Mouse (Mus musculus) layer of hippocampus, adult 8-10 months (tissue): ENCODE data around the gene Hivep3. TPM values are rescaled to one million over a fixed set of nuclear protein-coding genes. Genes with fewer than 3 reads are reported as not detected.

Experiments used
- DNase-seq, 2 experiments: peaks; one replicate each; pipeline ENCODE4 v3.0.0; 2022; ENCODE audit warnings: low spot score in 2 of 2
- total RNA-seq, 4 experiments: library from RNA; stranded (reverse); gene quantifications; 2 replicates each; pipeline ENCODE4 v1.2.4; 2022

The Hivep3 gene
- total RNA-seq, 4 experiments from 2014 or later, result 47.7 to 56.0 (median 51.0) TPM

GRCm38 (mm10) chr4:119947232-119948162 is 213.9 kb downstream of the Hivep3 start:
- no peak for DNase-seq

GRCm38 (mm10) chr4:119948406-119948805 is 214.8 kb downstream of the Hivep3 start:
- DNase-seq, result no peak

DNA sequence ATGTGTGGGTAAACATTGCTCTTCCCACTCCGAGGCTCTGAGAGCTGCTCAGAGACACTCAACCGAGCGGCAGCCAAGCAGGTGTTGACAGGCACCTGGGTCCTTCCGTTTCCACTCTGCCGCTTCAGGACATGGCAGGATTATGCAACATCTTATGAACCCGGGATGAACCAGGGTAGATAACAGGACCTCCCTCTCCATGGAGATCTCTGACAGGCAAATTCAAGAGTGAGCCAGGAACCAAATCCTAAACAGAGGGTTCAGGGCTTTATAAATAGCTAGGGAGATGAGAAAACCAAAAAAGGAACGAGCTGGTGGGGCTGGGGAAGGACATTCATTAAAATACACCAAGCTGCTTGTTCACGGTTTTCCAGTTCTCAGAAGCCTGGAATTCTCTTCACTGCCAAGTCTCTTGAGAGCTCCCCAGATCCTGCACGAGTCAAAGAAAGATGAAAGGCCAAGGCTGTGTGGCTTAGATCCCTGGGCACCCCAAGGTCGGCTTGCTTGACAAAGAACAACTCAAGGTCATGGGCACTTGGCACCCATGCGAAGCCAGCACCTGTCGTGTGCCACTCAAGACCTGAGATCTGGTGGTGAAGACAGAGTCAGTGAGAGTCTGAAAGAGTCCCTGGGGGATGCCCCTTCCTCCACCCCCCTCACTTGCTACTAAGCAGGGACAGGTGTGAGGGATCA is 215.5 kb downstream of the Hivep3 start:
- DNase-seq, result no peak

GRCm38 (mm10) chr4:119950181-119950580 is 216.6 kb downstream of the Hivep3 start:
- no peak for DNase-seq

GRCm38 (mm10) chr4:119951081-119951480 is 217.5 kb downstream of the Hivep3 start:
- DNase-seq, result no peak

- no peak for DNase-seq
Measured at GRCm38 (mm10) chr4:119955008-119955407, 221.4 kb downstream of the Hivep3 start.

DNA sequence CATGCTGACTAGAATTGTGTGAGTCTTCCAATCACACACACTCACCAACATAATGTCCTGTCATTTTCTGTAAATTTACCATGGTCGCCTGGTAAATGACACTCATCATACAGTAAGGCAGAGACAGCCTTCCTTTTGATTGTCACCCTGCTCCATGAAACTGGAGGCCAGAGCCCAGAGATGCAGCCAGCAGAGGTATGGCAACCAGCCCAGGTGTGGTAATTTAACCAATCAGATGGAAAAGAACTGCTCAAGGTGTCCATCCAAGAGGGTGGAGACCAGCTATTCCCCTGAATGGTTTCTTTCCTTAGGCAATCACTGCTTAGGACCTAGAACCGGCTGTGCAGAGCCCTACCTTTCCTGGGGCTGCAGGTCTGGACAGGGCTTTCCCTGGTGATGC is 224.4 kb downstream of the Hivep3 start:
- no peak for DNase-seq

DNA sequence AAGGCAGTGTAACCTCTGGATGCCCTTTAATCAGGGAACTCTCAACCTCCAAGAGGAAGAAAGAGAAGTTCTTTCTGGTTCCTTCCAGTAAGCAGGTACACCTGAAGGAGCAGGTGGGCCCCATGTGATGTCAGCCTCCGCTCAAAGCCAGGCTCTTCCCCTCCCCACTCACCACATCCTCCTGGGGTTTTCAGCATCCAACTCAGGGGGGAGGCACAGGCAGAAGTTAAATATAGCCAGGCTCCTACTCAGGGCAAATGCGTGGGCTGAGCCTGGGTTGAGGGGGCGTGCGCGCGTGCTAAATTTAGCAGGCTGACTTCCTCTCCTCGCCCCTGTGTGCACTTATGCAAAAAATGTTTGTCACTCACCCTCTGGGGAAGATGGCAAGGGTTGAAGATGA is 225.7 kb downstream of the Hivep3 start:
- no peak for DNase-seq

- no peak for DNase-seq
Measured at GRCm38 (mm10) chr4:119959873-119960272, 226.3 kb downstream of the Hivep3 start.

DNA sequence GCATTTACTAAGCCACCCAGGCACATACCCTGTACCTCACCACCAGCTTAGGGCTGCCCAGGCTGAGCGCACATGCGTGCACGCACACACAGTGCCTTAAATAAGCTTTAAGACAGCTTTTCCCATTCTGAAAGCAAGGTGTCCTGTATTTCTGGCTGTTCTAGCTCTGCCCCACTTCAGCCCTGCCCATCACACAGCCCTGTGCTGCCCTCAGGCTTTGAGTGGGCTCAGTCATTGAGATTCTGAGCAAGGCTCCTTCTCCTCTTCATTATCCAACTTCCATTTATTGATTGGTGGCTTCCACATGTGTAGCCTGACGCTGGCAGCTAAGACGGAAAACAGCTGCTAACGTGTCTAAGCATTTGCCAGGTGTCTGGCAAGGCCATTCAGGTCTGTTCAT is 226.9 kb downstream of the Hivep3 start:
- no peak for DNase-seq

- no peak for DNase-seq
Measured at GRCm38 (mm10) chr4:119961164-119961563, 227.6 kb downstream of the Hivep3 start.

DNA sequence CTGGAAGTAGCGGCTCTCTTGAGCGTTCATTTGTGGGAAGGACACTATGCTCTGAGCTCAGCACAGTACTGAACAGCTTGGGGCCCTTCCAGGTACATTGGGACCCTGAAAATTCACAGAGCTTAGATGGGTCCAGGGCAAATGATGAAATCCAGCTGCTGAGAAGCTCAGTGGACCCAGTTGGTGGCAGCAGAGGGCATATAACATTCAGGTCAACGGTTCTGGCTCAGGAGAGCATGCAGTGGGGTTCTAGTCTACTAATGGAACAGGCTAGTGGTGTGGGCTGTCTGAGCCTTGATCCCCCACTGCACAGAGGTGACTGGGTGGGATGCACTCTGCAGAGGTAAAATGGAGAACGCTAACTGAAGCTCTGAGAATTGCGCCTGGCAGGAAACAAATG is 228.5 kb downstream of the Hivep3 start:
- no peak for DNase-seq

DNA sequence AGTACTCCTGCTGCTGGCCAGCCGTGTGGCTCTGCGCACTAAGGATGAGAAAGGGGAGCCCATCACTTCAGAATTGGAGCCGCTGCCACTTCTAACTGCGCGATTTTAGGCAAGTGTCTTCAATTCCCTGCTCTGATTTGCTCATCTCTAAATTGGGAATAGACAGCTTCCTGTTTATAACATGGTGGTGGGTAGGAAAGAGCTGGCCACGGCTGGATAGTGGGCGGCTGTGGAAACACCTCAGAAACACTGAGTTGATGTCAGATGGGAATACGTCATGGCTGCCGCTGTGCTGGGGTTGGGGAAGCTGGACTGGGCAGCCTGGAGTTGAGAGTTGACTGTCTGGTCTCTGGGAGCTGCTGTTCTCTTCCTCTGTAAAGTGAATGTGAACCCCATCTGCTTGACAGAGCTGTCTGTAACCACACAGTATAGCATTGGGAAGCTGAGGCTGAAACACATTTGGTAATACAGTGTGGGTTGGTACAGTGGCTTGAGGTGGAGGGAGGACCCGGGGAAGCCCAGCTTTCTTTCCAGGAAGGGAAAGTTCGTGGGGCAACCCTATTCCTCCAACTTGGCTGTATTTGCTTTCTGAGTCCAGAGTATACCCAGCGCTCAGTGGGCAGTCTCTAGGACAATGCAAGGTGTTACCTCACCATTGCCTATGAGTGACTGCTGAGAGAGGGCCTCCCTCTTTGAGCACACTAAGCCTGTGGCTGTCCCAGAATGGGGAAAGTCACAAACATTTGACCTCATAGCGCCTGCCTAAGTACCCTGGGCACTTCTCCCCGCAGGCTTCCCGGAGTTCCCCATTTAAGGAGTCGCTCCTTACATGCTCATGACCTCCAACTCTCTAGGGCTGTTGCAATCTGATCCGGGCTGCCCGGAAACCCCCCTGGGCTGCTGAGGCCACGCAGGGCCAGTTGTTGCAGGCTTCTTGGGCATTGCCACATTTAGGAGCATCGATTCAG is 232.8 kb downstream of the Hivep3 start:
- peak in 1 of 2 experiments; percentile 52 for DNase-seq

- DNase-seq, result no peak
Measured at GRCm38 (mm10) chr4:119967073-119967608, 233.6 kb downstream of the Hivep3 start.

- DNase-seq, result no peak
Measured at GRCm38 (mm10) chr4:119967636-119968035, 234.1 kb downstream of the Hivep3 start.

DNA sequence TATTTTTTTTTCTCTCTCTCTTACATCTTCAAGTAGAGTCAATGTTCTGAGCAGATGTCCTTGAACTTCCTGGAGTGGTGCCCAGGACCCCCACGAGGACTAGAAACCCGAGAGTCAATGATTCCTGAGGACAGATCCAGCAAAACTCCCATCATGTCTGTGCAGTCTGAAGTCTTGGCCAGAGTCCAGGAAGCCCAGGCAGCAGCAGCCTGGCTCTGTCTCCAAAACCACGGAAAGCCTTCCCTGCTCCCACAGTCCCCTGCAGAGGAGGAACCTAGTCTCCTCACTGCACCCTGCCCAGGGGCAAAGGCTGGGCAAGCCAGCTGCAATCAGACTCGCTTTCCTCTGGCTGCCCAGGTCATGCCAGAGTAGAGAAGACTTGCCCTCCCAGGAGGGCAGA is 234.5 kb downstream of the Hivep3 start:
- DNase-seq, result no peak

- DNase-seq, result no peak
Measured at GRCm38 (mm10) chr4:119968887-119969286, 235.3 kb downstream of the Hivep3 start.

DNA sequence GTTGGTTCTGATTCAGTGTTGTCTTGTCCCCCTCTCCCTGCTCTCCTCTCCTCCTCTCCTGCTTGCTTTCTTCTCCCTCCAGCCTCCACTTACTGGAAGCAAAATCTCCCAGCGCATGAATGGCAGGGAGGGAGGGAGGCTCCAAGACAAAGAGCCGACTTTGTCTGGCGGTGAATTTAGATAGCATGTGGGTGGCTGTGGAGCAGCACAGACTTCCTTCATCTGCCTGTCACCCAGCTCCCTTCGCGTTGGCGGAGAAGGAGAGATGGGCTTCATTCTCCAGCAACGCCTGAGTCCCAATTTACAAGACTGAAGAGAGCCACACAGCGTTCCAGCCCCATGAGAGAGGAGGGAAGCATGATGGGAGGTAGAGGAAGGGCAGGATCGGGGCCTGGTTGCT is 236.6 kb downstream of the Hivep3 start:
- peak; percentile 74 to 76 for DNase-seq

DNA sequence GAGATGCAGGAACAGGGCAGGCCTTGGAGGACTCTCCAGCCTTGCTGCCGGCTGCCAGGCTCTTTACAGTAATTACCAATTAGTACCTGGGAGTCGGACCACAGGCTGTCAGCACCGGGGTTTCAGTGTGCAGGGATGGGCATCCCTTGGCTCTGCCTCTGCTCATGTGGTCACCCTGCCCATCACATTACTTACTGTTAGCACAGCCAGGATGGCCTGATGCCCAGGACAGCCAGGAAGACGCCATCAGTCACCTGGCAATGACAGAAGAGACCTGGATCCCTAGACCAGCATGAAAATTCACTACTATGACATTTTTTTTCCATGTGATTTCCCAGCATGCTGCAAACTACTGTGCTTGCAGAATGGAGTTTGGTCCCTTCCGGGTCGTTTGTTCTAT is 238.8 kb downstream of the Hivep3 start:
- DNase-seq, result no peak

DNA sequence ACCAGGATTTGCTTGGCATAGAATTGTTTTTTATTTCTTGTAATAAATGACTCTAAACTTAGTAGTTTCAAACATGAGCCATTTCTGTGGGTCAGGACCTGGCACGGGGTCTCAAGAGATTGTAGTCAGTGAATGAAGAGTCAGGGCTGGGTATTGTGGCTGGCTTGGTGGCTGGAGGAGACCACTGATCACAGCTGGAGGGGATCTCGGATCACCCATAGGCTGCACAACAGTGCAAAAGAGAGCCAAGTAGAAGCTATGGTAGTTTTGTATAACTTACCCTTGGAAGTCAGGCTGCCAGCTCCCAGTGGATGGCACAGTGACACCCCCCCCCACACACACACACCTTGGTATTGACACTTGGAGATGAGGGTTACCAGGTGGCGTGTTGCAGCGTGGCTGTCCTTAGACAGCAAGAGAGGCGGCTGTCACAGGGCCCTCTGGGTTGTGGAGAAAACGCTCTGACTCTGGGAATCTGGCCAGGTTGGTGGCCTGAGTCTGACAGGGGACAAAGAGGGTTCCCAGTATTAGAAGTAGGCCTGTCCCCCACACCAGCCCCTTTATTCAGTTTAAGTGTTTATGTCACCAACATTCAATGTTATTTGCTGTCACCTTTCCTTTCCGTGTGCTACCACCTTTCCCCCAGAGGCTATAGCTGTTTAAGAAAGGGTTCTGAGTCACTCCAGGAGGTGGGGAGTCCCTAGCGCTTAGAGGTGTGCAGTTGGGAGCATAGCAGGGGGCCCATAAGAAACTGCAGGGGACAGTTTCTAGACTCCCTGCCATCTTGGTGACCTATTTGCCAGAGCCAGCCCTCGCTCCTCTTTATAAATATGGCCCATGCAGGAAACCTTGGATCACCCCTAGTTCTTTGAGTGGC is 240.4 kb downstream of the Hivep3 start:
- DNase-seq, result no peak
